Mouse (Mus musculus): ENCODE measurements around the gene 4833420G17Rik. TPM values are rescaled to one million over a fixed set of nuclear protein-coding genes. Genes with fewer than 3 reads are reported as not detected.

Gene 4833420G17Rik
- 100 to 1,000 TPM in 1 of 2 experiments, 10 to 100 TPM in 1; 94.8 to 105 TPM for polyA plus RNA-seq (2017; shearing (Covaris generic))

GRCm38 (mm10) chr13:119462596-119463560, at the start of gene 4833420G17Rik:
Gene 4833420G17Rik (plus strand): TSS chr13:119462768.

GRCm38 (mm10) chr13:119487880-119488580, 25.5 kb downstream of the 4833420G17Rik start, which contains the start of the genes Tmem267 and 3110070M22Rik:
Gene Tmem267 (plus strand): TSS chr13:119488039.
Gene 3110070M22Rik (minus strand): TSS chr13:119488383.

Other genes starting within 250 kb of the 4833420G17Rik start
- 10 to 100 TPM in 1 of 2 experiments, 1 to 10 TPM in 1; 9.9 to 19.3 TPM for gene Paip1, start 34.2 kb upstream of the 4833420G17Rik start, polyA plus RNA-seq (2017; shearing (Covaris generic))
- gene Tmem267, start 25.3 kb downstream of the 4833420G17Rik start, polyA plus RNA-seq (2017; shearing (Covaris generic)): 1 to 10 TPM in 1 of 2 experiments, under 1 TPM in 1; 0.65 to 3.4 TPM
- 1 to 10 TPM in 1 of 2 experiments, under 1 TPM in 1; 0.29 to 2.0 TPM for gene 3110070M22Rik, start 25.6 kb downstream of the 4833420G17Rik start, polyA plus RNA-seq (2017; shearing (Covaris generic))
- 1 to 10 TPM in 1 of 2 experiments, under 1 TPM in 1; 0.41 to 2.6 TPM for gene Ccl28, start 161.1 kb downstream of the 4833420G17Rik start, polyA plus RNA-seq (2017; shearing (Covaris generic))
- gene Hmgcs1, start 227.6 kb downstream of the 4833420G17Rik start, polyA plus RNA-seq (2017; shearing (Covaris generic)): 10 to 100 TPM; 24.0 to 48.7 TPM

All from inflammation-experienced regulatory T-cells (primary cell).